29 mouse cellular contexts compared by ENCODE assay signal in the genomic region with DNA sequence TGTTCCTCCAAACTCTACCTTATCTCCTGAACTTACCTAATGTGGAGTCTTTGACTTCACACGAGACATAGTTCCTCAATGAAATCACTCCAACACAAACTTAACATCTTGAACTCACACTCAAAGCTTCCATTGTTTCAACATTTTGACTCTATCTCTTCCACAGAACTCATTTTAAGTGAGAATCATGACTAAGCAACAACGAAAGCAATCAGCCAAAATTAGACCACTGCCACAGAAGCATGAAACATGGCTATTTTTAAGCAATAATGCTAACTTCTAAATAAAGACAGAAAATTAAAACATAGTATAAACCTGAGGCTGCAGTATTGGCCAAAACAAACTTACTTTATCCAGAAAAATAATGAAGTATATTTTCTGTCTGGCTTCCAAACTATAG.
"Had no signal": no experiment of that assay in that cellular context is flagged by ENCODE, and none has a peak within 500 bp of the region (broad histone marks: within the 10 kb centered on the region; RNA-seq: fewer than 3 reads in every experiment).

No protein-coding gene starts in this region.

- H3K27ac ChIP-seq: heart, adult 2 months; heart, embryonic 13.5 days; heart, embryonic 15.5 days; hindbrain, embryonic 10.5 days; hindbrain, embryonic 12.5 days; hindbrain, embryonic 14.5 days; intestine, embryonic 15.5 days; layer of hippocampus, adult 2 months; left cerebral cortex, adult 2 months; limb, embryonic 10.5 days; limb, embryonic 12.5 days; liver, embryonic 13.5 days; liver, embryonic 15.5 days had no signal

- DNase-seq: gastrocnemius, postnatal 14 days; gastrocnemius, postnatal 36 days; heart, adult 11 months; heart, adult 2 months; heart, postnatal 14 days; heart, postnatal 36 days; kidney, adult 18-20 months; kidney, adult 8-10 months; kidney, postnatal 10 days; kidney, postnatal 25 days; kidney, postnatal 4 days; liver; liver, embryonic 13.5 days had no signal

- H3K9ac ChIP-seq: heart, embryonic 13.5 days; heart, embryonic 15.5 days; hindbrain, embryonic 12.5 days; hindbrain, embryonic 14.5 days; intestine, embryonic 15.5 days; limb, embryonic 12.5 days; liver, embryonic 13.5 days; liver, embryonic 15.5 days had no signal

- H3K4me3 ChIP-seq: heart, adult 2 months; heart, embryonic 13.5 days; heart, embryonic 15.5 days; hindbrain, embryonic 10.5 days; hindbrain, embryonic 12.5 days; intestine, embryonic 15.5 days; layer of hippocampus, adult 2 months; left cerebral cortex, adult 2 months; limb, embryonic 10.5 days; limb, embryonic 12.5 days; liver, embryonic 13.5 days; liver, embryonic 15.5 days had no signal

- H3K36me3 ChIP-seq: heart, embryonic 13.5 days; heart, embryonic 15.5 days; hindbrain, embryonic 10.5 days; hindbrain, embryonic 12.5 days; intestine, embryonic 15.5 days; limb, embryonic 10.5 days; limb, embryonic 12.5 days; liver, embryonic 13.5 days; liver, embryonic 15.5 days had no signal

- H3K4me1 ChIP-seq: heart, embryonic 13.5 days; heart, embryonic 15.5 days; hindbrain, embryonic 10.5 days; hindbrain, embryonic 12.5 days; intestine, embryonic 15.5 days; liver, embryonic 13.5 days; liver, embryonic 15.5 days had no signal

- H3K27me3 ChIP-seq: heart, embryonic 13.5 days; heart, embryonic 15.5 days; hindbrain, embryonic 12.5 days; intestine, embryonic 15.5 days; limb, embryonic 12.5 days; liver, embryonic 13.5 days; liver, embryonic 15.5 days had no signal

- ATAC-seq: hindbrain, embryonic 16.5 days; inflammation-experienced regulatory T-cells, adult 6 months; intestine, embryonic 15.5 days; intestine, postnatal 0 days had no signal

- H3K9me3 ChIP-seq: heart, embryonic 13.5 days; heart, embryonic 15.5 days; hindbrain, embryonic 10.5 days; hindbrain, embryonic 12.5 days; intestine, embryonic 15.5 days; limb, embryonic 10.5 days; limb, embryonic 12.5 days; liver, embryonic 13.5 days; liver, embryonic 15.5 days had no signal

- H3K4me2 ChIP-seq: heart, embryonic 11.5 days; heart, embryonic 13.5 days; heart, embryonic 15.5 days; hindbrain, embryonic 12.5 days; hindbrain, embryonic 14.5 days; intestine, embryonic 15.5 days; limb, embryonic 12.5 days; liver, embryonic 11.5 days; liver, embryonic 13.5 days; liver, embryonic 15.5 days had no signal
